Comparison of ENCODE assay signal across 10 mouse cellular contexts in the genomic region with DNA sequence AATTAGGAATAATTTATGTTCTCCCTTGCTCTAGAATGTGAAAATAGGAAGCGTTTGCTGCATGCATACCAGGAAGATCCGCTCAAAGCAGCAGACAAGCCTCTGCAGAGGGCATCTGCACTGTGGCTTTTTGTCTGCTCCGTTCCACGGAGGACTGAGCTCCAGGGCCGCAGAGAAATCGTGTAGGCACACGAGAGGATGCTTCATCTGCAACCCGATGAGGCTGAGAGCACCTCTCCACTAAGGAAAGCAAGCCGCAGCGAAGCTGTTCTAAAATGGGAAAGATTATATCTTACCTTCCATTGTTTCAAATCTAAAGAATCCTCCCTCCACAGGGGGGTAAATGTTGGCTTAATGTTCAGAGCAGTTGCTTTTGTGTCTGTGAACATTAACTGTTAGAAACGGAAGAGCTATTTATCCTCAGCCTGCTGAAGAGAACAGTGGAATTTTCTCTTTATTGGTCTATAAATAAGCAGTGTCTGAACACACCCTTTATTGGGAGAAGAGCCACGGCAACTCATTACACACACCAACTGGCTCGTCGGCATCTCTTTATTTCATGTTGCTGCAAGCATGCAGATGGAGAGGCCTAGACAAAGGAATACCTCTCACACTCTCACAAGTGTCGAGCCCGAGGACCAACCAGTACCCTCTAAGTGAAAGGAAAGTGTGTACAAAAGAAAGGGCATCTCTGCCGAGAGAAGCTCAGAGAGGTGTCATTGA.
DNase-seq lines count a peak whose midpoint lies in the region; ATAC-seq and TF ChIP-seq lines count a peak whose summit lies in the region.
"Had no signal": no experiment of that assay in that cellular context is flagged by ENCODE, and none has a peak within 500 bp of the region (broad histone marks: within the 10 kb centered on the region; RNA-seq: fewer than 3 reads in every experiment).

No protein-coding gene starts in this region.

- H3K27me3 ChIP-seq in kidney, adult 2 months (replicated peaks; ENCODE audit: control insufficient read depth, insufficient read depth, low read length), result no peaks in the 10 kb centered on the region
- H3K27me3 ChIP-seq in forebrain, embryonic 11.5 days (ENCODE audit: control insufficient read depth, insufficient read depth, low read length), result no peaks in the 10 kb centered on the region

- WGBS in kidney, adult 2 months, result 47% methylated on average over 17 of the region's 17 CpGs
- 52% methylated on average over 17 of the region's 17 CpGs for WGBS in forebrain, embryonic 11.5 days

- no peak overlapping the region for H3K9ac ChIP-seq in forebrain, embryonic 11.5 days (ENCODE audit: low read length)

- TF ChIP-seq POLR2A in kidney, adult 2 months (IDR thresholded peaks at IDR 0.05; ENCODE audit: low read depth, low read length), result no peak
- TF ChIP-seq POLR2A in brain, embryonic 14.5 days (IDR thresholded peaks at IDR 0.05; ENCODE audit: borderline replicate concordance, extremely low read depth, insufficient read depth, insufficient read length, poor library complexity, severe bottlenecking), result no peak

- no peak overlapping the region for H3K4me2 ChIP-seq in forebrain, embryonic 11.5 days (ENCODE audit: low read depth, low read length, severe bottlenecking)

- H3K27ac ChIP-seq in kidney, adult 2 months (ENCODE audit: insufficient read depth, low read depth, low read length), result no peak overlapping the region
- 0 out of 2 replicates have a peak overlapping the region, but pooled peaks have one; percentile 4 for H3K27ac ChIP-seq in forebrain, embryonic 11.5 days (ENCODE audit: low read depth, low read length)

- H3K4me3 ChIP-seq in kidney, adult 2 months (ENCODE audit: insufficient read depth, low read depth, low read length), result no peak overlapping the region
- H3K4me3 ChIP-seq in forebrain, embryonic 11.5 days (ENCODE audit: low read depth, low read length), result no peak overlapping the region

- TF ChIP-seq CTCF in kidney, adult 2 months (conservative IDR thresholded peaks at IDR 0.05; ENCODE audit: insufficient read depth, insufficient read length, low read depth, low read length), result no peak
- no peak for TF ChIP-seq CTCF in brain, embryonic 14.5 days (IDR thresholded peaks at IDR 0.05; ENCODE audit: borderline replicate concordance, extremely low read depth, insufficient read depth, insufficient read length)

- ATAC-seq in forebrain, embryonic 11.5 days (replicated peaks; ENCODE audit: low FRiP score), result no peak

- no peaks in the 10 kb centered on the region for H3K9me3 ChIP-seq in forebrain, embryonic 11.5 days (ENCODE audit: control insufficient read depth, low read length)

- peak; percentile 28 for DNase-seq in kidney, postnatal 10 days
- no peak for DNase-seq in kidney, adult 2 months
- peak; percentile 77 for DNase-seq in brain, embryonic 14.5 days (ENCODE audit: low read depth)
- DNase-seq in forebrain, embryonic 11.5 days (ENCODE audit: low spot score), result no peak
- DNase-seq in layer of hippocampus, postnatal 36 days, result peak; percentile 23 to 34
- DNase-seq in cerebellum, adult 11 months, result no peak
- no peak for DNase-seq in urinary bladder, postnatal 36 days (ENCODE audit: low spot score in 2 of 2)
- no peak for DNase-seq in adrenal gland, adult 8-10 months
- DNase-seq: cerebellum, adult 2 months; heart, adult 11 months had no signal

- no peaks in the 10 kb centered on the region for H3K36me3 ChIP-seq in kidney, adult 2 months (ENCODE audit: control insufficient read depth, insufficient read depth, low read length)
- no peaks in the 10 kb centered on the region for H3K36me3 ChIP-seq in forebrain, embryonic 11.5 days (ENCODE audit: control insufficient read depth, insufficient read depth, low read length)

- H3K4me1 ChIP-seq in kidney, adult 2 months (ENCODE audit: control insufficient read depth, insufficient read depth, low read length), result 0 out of 2 replicates have a peak, but pooled peaks cover 4% of the 10 kb centered on the region
- H3K4me1 ChIP-seq in forebrain, embryonic 11.5 days (replicated peaks; ENCODE audit: control insufficient read depth, insufficient read depth, low read length), result peaks cover 5% of the 10 kb centered on the region; the same call in 1 of the 2 replicates

Comparison
In these comparisons a context has a peak if more than half of its experiments do, and no peak if none do; other contexts are left out.
1. DNase-seq: peak in kidney, postnatal 10 days (single experiment), brain, embryonic 14.5 days (single experiment) and layer of hippocampus, postnatal 36 days (2 of 2); none in kidney, adult 2 months (single experiment), forebrain, embryonic 11.5 days (single experiment), cerebellum, adult 11 months (single experiment), urinary bladder, postnatal 36 days (0 of 2) and adrenal gland, adult 8-10 months (single experiment).